Mouse (Mus musculus) frontal cortex, adult (tissue): ENCODE results near the gene Klhdc4.

Experiments used
- ATAC-seq: cut with Nextera tagmentation; 2 replicates; pipeline ENCODE4 v1.9.2; 2017; ENCODE audit warnings: mild to moderate bottlenecking, moderate library complexity, mixed read lengths; ENCODE audit not compliant: low TSS enrichment

Klhdc4 gene

DNA sequence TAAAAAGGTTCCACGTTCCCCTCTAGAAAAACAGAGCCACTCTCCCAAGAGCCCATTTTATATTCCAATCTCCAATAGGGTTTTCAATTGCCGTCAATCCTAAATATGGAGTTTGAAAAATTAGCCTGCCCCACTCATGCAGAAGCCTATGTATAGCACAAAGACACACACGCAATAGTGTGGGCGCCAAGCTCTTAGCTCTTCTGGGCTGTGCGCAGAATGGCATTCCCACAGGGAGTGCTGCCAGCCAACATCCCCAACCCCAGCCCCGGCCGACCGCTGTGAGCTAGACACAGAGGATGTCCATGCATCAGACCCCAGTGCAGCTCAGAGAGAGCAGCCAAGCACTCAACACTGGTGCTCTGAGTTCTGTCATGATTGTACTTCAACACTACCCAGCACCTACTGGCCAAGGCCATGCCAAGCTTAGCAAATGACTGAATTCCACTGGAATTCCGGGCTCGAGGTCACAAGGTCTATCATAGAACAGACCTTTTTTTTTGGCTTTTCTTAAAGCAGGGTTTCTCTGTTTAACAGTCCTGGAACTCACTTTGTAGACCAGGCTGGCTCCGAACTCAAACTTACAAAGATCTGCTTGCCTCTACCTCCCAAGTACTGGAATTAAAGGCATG is 19.7 kb downstream of the Klhdc4 start:
- peak; percentile 74 for ATAC-seq

DNA sequence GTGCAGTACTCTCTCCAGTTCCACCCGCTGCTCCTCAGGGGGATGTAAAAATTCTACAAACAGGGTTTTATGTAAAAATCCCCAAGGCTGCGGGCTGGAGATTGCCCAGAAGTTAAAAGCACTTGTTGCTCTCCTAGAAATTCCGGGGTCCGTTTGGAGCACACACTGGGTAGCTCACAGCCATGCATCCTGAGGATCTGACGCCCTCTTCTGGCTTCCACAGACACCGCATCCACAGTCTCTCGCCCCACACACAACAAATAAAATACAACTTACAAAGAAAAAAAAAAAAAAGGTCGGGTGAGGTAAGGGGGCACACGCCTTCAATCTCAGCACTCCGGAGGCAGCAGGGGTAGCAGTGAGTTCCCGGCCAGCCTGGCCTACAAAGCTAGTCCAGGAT is 21.3 kb downstream of the Klhdc4 start:
- no peak for ATAC-seq

DNA sequence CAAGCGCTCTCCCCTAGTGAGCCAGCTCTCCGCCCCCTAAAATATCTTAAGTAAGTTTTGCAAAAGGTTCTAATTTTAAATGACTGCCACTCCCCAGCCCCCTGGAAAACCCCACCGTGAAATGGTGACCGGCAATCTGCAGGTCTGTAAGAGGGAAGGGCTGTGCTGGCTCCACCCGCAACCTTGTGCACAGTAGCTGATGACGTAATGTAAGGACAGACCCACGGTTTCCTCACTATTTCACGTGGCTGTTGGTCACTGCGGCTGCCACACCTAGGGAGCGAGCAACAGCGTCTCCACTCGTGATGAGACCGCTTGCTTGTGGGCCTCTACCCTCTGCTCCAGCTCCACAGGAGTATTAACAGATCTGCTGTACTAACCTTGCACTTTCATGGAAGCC is 23.2 kb downstream of the Klhdc4 start:
- ATAC-seq, result no peak

DNA sequence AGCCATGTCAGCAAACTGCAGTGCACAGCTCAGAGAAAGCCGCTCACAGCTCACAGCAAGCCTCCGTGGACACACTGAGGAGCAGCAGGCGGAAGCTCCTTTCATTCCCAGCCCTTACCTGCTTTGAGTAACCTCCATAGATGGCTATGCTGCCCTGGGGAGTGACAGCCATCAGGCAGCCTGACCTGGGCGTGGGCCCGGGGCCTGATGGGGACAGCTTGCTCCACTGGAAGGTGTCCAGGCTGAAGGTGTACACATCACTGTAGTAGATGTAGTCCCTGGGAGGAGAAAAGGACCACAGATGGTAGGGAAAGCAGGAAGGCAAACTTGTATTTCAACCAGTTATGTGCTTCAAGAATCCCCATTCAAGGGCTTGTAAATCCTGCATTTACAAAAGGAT is 24.5 kb downstream of the Klhdc4 start:
- no peak for ATAC-seq

DNA sequence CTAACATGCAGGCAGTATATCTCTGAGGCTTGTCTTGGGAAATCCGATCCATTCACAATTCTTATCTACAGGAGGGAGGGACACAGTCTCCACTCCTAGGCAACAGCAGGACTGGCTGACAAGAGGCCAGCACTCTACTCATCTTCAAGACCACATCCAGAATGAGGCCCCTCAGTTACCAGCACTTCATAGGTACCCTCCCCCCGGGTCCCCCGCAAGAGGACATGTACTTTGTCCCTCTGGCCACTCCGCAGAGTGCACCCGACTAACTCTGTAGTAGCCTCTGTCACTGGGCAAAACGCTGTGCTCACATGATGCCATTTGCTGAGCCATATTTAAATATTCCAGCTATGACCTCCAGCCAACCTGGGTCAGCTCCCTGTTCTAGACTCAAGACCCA is 31.0 kb downstream of the Klhdc4 start:
- ATAC-seq, result no peak

DNA sequence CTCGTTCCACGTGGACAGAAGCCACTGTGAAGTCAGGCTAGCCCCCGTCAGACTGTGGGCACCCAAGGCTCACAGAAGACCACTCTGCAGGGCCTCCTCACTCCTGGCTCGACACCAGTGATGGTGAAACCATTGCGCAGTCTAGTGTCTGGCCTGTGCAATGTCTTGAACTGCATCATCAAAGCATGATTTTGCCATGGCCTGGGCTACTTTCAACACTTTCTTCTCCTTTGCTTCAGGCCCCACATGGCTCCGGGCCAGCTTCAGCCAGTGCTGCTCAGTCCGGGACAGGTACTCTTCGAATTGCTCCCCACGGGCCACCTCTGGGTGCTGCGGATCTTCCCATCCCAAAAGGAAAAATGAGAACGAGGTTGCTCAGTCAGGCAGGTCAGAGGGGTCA is 33.0 kb downstream of the Klhdc4 start:
- no peak for ATAC-seq

DNA sequence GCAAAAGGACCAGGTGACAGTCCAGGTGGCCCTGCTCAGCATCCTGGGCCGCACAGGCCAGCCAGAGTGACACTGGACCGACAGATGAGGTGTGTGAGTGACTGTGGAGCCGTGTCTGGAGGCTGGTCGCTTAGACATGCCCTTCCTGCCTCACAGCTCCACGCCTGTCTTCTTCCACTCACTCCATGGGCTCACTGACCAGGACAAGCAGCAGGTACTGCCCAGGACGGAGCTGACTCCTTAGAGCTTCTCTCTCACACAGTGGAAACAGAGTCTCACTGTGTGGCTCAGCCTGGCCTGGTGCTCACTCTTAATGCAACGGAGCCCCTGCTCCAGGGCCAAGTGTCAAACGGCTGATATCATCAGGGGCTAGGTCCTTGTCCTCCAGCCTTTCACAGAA is 33.9 kb downstream of the Klhdc4 start:
- no peak for ATAC-seq

DNA sequence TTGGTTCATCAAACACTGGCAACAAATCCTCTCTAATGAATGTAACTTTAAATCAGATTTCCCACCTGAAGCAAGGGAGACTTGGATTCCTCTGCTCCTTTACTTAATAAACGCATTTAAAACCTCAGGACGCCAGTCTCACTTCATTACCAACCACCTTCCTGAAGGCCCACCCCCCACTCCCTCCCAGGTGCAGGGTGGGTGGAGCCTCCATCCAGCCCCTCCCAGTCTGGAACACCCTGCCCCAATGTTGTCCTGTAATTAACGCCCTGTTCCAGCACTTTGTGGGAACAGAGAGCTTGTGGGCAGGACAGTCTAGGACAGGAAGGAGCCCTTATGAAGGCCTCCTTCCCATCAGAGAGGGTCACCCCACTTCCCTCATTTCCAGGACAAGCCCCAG is 35.2 kb downstream of the Klhdc4 start:
- no peak for ATAC-seq

DNA sequence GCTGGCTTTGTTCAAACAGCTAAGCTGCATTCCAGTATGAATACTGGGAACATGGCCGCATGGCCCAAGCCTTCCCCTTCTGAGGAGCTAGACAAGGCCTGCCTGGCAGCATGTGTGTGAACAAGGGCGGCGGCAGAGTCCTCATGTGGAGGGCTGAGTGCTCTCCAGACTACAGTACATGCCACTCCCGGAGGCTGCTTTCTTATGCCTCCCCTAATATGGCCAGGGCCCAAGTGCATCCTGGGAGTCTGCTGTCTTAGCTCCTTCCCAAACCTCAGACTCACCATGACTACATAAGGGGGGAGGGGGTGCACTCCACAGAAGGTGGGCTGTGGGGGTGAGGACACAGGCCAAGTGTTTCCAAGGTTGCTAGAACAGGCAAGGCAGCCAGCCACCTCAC is 36.7 kb downstream of the Klhdc4 start:
- no peak for ATAC-seq

DNA sequence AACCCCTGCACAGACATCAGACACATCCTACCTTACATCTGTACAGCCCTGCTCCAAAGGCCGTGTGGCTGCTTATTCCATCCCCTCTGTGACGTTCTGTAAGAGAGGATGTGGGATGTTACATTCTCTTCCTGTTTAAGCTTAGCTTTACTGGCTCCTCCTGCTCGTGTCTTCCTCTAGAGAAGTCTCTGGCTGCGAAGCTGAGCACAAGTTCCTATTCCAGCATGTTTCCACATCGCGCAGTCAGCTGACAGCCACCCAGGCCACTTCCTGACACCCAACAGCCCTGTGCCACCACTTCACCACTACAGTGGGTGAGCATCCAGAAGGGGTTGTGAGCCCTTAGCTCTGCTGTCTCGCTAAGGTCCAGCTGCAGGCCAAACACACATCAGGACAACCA is 37.2 kb downstream of the Klhdc4 start:
- ATAC-seq, result peak; percentile 24; the same call in 1 of the 2 replicates

DNA sequence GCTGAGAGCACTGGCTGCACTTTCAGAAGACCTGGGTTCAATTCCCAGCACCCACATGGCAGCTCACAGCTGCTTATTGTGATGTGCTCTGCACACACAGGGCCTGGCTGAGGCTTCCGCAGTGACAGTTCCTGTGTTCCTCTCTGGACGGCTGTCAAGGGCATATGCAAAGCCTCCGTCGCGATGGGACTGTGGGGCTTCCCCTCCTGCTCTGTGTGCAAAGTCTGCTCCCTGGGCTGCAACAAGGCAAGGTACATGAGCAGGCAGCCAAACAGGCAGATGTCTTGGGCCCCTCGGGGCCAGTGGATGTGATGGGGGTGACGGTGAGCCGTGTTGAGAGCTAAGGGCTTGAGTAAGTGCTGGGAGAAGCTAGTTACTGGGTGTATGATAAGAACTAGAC is 40.6 kb downstream of the Klhdc4 start:
- ATAC-seq, result no peak

DNA sequence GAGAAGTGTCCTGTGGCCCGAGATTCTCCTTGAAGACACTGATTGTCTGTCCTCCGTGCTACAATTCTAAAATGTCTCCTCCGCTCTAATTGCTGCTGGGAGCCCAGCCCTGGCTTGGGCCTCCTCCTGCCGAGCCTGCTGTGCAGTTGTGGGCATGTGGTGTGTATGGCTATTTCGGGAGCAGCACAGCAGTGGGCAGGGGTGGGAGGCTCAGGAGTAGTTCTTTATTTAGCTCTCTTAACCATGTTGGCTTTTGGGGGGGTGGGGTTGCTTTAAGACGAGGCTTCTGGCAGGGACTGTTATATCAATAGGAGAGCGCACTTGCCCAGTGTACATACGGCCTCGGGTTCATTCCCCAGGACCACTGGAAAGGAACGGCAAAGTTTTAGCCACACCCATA is 42.8 kb downstream of the Klhdc4 start:
- ATAC-seq, result peak; percentile 82

DNA sequence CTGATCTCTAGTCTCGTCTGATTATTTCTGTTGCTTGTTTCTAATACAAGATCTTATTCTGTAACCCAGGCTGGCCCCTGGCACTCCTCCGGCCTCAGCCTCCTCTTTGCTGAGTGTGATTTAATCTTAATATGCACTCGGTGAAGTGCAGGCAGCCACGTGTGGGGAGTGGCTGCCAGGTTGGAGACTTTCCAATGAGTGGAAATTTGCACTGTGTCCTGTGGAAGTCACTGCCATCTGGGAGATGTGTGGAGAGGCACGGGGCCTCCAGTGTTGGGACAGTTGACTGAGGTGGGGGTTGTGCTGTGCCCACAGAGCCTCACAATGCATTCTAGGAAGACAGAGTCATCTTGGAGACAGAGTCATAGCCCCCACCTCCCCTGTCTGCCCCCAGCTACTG is 46.9 kb downstream of the Klhdc4 start:
- no peak for ATAC-seq

DNA sequence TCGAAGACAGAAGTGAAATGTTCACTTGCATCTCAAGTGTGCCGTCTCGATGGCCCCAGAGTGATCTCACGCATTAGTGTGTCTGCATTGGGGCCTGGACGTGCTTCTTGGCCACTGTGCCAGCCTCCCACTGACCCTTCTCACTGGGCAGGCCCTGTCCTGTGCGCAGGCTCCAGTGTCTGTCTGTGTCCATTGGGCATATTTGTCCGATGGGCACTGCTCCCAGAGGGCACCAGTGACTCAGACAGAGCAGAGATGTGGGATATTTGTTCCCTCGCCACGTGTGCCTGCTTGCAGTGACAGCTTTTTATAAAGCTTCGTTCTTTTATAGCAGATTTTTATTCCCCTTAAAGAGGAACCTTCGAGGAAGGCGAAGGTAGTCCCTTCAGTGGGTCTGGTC is 55.5 kb downstream of the Klhdc4 start:
- no peak for ATAC-seq

DNA sequence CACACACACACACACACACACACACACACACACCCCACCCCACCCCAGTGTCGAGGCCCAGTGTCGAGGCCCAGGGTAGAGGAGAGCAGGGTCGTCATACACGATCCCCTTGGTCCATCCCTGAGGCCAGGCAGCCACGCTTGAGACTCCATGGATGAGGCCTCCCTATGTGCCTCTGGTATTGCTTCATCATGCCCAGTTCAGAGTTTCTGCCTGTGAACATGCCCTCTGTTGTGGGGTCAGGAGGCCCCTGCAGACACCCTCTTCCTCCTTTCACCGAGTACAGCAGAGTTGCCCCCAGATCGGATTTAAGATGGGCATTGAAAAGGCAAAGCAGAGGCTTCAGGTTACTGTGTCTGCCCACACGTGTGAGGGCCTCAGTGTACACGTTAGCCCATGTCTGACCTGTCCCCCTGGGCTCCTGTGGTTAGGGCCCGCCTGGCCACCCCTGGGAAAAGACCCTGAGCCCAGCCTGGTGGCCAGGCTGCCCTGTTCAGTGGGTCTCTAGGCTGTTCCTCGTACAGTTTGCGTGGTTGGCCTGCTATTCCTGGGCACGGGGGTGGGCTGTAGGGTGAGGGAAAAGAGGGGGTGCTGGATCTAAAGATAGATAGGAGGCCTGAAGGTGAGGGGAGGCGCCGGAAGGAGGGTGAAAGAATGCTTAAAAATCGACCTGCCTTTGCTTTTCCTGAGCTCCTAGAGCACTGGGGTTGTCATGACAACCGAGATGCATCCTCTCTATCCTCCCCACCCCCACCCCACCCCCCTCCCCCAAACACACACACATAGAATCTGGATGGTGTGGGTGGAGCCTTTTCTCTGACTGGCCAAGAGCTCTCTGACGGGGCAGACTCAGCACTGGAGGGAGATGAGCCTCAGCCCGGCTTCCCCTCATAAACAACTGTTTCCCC is 58.3 kb downstream of the Klhdc4 start:
- ATAC-seq, result peak; percentile 60

DNA sequence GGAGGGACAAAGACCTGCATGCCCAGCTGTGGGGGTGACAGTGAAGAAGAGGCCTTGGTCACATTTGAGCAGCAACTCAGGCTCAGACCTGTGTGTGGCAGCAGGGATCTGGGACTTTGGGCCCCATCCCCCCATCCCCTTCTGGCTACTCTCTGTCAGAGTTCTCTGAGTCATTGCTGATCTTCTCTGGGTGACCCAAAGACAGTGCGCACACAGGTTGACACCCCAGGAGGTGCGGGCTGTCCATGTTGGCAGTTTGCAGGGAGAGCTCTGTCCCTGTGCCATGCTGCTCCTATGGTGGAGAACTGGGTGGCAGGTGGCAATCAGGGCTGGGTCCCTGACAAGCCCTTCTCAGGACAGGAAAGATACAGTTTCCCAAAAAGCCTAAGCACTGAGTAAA is 59.7 kb downstream of the Klhdc4 start:
- ATAC-seq, result no peak

DNA sequence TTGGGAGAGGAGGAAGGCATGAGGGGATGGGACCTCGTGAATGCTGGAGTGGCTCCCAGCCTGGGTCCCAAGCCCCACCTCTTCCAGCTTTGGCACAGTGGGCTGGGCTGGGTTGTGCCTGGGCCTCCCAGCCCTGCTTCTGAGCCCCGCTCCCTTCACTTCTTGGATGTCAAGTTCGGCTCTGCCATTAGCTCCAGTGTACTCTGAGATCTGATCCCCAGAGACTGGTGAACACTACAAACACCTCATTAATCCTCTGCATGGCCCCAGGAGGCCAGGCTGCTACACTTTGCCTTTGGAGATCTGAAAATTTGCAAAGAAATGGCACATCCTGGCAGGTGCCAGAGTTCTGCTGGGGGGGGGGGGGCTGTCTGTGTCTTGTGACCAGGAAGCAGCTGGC is 60.3 kb downstream of the Klhdc4 start:
- no peak for ATAC-seq

DNA sequence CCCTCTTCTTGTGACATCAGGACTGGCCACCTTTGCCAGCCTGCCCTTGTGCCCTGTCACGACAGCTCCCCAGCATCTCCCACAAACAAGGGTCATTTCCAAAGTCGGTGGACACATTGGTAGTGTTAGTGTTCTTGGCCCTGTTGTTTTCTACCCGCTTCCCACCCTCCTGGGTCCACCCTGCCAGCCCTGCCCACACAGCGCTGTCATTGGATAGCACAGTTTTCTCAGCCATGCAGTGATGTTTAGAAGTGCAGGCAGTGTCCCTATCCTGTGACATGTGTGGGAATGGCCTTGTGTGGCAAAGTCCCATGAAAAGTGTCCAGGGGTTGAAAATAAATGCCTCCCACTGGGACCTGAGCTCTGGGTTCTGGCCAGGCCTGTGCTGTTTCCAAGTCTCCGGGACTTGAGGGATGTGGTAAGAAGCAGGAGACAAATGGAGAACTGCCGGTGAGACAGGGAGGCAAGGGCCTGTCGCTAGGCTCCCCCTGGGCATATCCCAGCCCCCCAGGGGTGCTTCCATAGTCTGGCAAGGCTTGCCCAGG is 63.7 kb downstream of the Klhdc4 start:
- ATAC-seq, result peak; percentile 53; the same call in 1 of the 2 replicates

DNA sequence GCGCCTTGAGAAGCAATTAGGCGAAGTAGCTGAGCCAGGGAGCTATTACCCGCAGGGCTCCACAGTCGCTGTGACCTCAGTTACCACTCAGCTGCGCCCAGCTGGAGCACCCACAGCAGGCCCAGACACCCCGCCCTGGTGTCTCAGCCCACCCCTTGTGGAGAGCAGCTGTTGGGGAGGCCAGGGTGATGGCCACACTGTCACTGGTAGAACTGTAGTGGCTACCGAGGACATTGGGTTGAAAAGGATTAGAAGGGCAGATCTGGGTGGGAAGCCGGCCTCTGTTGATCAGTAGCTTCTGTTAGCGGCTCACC is 65.7 kb downstream of the Klhdc4 start:
- no peak for ATAC-seq

DNA sequence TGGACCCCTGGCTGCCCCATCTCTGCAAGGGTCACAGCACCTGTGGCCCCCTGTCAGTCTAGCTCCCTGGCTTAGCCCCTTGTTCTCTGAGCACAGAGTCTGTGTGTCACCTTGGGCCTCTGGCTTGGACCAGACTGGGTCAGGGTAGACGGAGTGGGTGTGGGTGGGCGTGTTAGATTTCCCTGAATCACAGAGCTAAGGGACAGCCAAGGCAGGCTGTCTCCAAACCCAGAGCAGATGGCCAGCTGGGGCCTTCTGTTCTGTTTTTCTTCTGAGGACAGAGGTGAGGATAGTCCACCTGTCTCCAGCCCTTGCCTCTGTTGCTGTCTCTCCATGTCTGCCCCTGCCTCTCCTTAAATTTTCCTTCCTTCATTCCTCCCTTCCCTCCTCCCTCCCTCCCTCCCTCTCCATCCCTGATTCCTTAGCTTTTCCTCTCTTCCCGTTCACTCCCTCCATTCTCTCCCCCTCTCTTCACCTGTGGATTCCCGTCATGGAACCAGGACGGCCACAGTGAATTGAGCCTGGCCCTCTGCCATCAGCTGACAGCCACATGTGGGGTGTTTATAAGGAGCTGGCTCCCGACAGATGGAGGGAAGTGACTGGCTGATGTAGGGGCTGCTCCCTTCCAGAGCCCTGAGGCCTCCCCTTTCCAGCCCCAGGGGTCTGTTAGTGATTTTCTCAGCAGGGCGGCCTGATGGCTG is 66.2 kb downstream of the Klhdc4 start:
- ATAC-seq, result no peak

DNA sequence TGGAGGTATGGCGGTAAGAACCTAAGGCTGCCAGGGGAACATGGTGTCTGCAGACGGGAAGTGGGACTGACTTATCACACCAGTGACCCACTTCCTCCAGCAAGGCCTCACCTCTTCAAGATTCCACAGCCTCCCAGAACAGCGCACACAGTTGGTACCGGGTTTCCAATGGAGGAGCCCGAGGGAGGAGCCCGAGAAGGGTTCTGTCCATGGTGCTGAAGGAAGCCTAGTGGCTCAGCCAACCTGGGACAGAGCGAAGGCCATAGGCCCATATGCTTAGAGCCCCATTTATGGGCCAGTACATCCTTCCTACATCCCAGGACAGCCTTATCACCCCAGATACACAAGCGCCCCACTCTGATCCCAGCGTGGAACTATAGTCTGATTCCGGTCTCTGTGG is 67.9 kb downstream of the Klhdc4 start:
- ATAC-seq, result no peak

DNA sequence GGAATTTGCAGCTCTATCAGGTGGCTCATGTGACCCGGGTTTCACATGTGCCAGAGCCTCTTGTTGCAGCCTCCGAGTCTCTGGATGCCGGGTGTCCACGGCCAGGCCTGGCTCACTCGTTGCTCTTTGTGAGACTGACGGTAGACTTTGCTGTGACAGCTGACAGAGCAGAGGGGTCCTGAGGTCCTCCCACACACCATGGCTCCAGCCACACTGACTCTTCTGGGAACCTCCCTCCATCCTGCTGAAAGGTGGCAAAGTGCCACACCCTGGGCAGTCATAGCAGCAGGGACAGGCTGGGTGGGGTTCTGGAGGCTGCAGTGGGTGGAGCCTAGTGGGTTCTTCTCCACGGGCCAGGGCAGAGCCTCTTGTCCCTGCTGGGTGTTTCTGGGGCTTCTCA is 68.9 kb downstream of the Klhdc4 start:
- no peak for ATAC-seq

DNA sequence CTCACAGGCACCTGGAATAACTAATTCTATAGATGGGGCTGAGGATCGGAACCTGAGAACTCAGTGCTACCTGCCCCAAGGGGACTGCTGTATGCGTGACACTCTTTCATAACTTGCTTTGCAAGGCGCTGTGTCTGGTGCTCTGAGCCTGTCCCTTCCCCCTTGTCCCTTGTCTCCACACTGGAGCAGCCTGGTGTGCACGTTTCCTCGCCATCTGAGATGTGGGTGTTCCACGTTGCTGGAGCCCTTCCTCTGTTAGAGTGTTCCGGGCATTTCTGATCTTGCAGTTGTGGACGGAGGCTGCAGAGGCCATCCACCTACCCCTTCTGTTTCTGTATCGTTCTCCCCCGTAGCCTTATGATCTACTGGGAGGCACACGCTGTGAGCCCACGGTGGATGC is 70.9 kb downstream of the Klhdc4 start:
- peak; percentile 60 for ATAC-seq
